Mouse (Mus musculus) layer of hippocampus, adult 8-10 months (tissue): Measurements from ENCODE around the gene Cpxm1. TPM values are rescaled to one million over a fixed set of nuclear protein-coding genes. Genes with fewer than 3 reads are reported as not detected.

Source experiments
- DNase-seq, 2 experiments: peaks; one replicate each; pipeline ENCODE4 v3.0.0; 2022; ENCODE audit warnings: low spot score in 2 of 2
- total RNA-seq, 4 experiments: library from RNA; stranded (reverse); gene quantifications; 2 replicates each; pipeline ENCODE4 v1.2.4; 2022

The Cpxm1 gene
- total RNA-seq, result 1 to 10 TPM; 6.8 to 10.0 (median 7.5) TPM

DNA sequence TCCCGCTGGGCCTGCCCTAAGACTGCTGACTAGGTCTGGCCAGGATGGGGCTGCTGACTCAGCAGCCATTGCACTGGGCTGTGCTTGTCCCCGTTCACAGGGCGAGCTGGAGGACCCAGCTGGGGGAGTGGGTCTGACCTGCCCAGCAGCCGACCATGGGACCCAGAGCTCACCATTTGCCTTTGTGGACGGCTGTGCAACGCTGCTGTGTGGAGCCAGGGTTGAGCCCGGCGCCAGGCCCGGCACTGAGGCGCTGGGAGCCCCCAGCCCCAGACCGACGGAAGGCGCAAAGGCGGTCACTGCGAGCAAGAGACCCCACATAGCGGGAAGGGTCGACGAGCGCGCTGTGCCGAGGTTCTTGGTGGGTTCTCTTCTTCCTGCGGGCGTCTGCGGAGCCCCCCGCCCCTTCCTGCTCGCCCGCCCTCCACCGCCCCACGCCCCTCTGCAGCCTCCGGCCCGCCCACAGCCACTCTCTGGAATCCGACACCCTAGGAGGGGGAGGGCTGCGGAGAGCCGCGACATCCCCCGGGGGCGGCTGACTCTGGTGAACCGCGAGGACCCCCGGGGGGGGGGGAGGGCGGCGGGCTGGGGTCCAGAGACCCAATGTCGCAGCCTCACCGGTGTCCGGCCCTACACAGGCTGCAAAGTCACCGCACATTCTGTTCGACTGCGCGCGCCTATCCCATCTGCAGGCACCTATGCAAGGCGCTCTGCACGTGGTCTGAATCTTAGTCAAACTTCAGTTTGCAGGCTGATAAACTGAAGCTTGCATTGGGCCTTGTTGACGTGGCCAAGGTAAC is at the start of gene Cpxm1:
Gene Cpxm1 (minus strand): TSS at position 389 of the 800 bp plus-strand sequence.
- no peak for DNase-seq

DNA sequence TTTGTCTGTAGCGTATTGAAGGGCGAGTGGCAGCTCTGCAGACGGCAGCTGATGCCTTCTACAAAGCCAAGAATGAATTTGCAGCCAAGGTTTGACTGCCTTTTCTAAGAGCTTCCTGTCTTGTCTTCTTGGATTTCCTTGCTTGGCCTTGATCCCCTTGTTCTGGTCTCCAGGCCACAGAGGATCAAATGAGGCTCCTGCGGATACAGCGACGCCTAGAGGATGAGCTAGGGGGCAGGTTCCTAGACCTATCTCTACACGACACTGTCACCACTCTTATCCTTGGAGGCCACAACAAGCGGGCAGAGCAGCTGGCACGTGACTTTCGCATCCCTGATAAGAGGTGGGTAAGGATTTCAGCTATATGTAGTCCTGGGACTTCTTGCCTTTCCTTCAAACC is 44.8 kb upstream of the Cpxm1 start:
- no peak for DNase-seq

DNA sequence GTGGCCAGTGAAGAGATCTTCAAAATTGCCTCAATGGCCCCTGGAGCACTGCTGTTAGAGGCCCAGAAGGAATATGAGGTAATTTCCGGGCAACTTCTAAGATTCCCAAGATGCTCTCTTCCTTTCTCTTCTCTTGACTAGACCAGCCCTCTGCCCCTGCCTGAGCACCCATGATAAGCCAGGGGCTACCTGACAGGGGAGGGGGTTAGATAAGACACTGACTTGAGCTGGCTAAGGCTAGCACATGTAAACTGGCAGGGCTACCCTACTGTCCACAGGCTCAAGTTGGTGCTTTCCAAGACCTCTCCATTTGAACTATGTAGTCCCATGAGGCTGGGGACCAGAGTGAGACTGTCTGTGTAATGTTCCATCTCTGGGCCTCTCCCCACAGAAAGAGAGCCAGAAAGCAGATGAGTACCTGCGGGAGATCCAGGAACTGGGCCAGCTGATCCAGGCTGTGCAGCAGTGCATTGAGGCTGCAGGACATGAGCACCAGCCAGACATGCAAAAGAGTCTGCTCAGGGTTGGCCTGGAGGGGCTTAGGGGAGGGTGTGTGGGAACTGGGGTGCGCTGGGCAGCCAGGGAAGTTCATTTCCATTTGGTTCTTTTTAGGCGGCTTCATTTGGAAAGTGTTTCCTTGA is 42.6 kb upstream of the Cpxm1 start:
- DNase-seq, result no peak

DNA sequence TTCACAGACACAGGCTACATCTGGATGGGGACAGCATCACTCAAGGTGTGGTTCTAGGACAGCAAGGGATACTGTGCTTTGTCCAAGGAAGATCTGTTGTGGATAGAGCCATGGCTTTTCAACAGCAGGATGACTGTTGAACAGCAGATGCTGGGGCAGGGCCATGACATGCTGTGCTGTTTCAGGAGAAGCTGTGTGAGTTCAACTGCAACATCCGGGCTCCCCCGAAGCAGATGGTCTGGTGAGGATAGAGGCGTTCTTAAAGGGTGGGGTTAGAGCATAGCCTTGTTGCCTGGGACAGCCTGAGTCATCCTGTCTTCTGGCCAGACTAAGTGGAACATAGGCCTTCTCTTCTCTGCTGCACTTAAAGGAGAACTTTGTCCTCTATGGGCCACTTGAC is 41.5 kb upstream of the Cpxm1 start:
- DNase-seq, result no peak

DNA sequence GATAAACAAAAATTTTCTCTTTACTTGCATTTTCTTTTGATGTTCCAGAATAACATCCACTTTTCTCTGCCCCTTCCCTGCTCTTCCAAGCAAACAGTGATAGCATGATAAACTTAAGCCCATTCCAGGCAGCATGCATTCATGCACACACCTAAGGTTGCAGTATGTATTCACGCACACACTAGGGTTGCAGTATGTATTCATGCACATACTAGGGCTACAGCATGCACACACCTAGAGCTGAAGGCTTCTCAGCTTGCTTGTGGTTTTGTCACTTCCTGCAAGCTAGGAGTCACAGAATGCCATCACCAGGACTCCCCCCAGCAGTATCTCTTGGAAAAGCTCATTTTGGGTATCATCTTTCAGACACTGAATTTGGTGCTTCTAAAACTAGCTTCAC is 39.4 kb upstream of the Cpxm1 start:
- no peak for DNase-seq

DNA sequence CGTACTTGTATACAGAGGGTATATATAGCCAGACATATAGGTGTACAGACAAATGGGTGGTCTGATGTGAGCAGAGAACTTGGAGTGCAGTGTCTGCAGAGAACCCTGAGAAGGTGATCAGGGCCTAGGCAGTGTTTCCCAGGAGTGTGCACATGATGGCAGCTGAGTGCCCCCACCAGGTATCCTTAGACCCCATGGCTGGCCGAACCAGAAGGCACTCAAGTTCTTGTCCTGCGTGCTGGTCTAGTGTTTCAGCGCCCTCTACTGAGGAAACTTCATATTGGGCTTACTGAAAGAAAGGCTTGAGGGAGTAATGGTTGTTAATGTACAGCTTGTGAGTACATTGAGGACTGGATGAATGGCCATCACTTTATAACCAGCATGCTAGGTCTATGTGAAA is 35.8 kb upstream of the Cpxm1 start:
- no peak for DNase-seq

DNA sequence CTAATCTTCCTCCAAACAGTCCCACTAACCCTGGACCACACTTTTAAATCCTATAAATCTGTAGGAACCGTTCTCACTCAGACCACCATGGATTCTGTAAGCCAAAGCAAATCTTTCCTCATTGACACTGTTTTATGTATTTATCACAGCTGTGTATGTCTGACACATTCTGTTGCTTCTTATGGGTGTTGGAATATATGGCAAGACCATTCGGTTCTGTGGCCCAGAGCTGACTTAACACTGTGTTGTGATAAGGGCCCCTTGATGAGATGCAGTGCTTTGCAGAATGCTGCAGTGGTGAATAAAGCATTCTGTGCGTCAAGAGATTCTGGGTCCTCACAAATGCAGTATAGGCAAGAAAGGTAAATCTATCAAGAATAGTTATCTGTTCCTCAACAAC is 34.8 kb upstream of the Cpxm1 start:
- no peak for DNase-seq

DNA sequence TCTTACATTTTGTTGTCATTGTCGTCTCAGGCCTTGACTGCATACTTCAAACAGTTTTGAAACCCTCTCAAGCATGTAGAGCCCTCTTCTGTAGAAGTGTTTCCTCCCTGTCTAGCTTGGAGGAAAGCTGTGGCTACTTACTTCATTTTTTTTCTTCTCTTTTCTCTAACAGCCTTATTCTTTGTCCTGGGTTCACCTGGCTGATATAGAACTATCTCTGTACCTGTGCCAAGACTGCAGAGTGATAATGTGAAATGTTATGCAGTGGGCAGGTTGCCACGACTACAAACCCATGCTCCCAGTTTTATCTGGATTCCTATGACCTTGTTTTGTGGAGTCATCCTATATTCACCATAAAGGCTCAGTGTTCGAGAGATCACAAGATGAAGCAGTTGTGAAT is 33.1 kb upstream of the Cpxm1 start:
- no peak for DNase-seq

DNA sequence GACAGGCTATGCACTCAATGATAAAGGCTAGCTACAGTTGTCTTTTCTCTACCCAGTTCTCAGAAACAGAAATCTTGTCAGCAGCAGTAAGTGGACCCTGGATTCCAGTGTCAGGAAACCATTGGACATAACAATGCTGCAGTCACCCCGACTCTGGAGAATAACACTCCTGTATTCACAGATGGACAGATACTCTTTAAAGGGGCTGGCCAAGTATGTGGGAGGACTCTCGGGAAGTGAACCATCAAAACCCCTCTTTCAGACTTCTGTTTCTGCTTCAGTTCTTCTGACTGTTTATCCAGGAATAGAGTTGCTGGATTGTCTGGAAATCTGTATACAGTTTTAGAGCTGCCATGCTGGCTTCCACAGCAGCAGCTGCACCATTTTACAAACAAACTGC is 32.5 kb upstream of the Cpxm1 start:
- no peak for DNase-seq

DNA sequence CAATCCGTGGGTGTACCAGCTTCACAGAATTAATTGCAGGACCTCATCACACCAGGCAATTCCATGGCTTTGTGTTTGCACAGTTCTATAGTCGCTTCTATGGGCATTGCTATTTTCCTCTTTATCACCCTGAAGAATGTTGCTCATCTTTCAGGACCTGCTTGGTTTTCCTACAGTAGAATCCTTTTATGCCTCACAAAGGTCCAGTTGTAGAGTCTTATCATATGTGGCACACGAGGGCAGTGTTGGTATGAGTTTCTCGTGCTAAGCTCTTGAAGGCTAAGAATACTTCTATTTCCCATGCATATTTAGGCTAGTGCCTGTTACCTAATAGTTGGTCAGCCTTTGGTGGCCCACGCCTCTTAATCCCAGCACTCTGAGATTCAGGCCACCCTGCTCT is 27.7 kb upstream of the Cpxm1 start:
- no peak for DNase-seq

DNA sequence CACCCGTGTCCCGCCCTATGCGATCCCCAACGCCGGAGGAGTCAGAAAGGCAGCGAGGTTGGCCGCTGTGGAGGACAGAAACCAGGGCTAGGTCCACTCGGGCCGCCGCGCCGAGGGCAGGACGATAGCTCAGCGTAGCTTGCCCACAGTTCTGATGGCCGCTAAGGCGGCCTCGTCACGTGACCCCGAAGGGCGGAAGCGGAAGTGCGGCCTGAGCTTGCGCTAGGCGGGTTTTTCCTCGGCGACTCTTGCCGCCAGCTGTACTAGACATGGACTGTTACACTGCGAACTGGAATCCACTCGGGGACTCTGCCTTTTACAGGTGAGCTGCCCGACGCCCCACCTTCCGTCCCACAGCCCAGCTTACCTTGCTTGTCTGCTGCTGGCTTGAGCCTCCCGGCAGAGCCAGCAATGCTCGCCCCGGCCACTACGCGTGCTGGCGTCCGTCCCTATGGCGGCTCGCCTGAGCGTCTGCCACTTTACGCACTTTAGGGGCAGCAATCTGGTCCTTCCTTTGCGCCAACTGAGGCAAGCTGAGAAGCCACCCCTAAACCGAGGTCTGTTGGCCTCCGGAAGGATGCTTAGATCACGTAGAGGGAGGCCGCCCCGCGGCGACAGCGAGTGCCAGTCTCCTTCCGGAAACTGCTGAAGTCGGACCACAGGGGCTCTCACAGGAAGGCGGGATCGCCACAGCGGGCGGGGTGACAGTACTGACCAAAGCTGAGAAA is 26.9 kb upstream of the Cpxm1 start, which contains the start of the genes Vps16 and Pced1a:
Gene Vps16 (plus strand): TSS at position 214 of the 728 bp plus-strand sequence.
Gene Pced1a (minus strand): TSS at position 576 of the 728 bp plus-strand sequence.
- DNase-seq, result peak; percentile 88 to 92

DNA sequence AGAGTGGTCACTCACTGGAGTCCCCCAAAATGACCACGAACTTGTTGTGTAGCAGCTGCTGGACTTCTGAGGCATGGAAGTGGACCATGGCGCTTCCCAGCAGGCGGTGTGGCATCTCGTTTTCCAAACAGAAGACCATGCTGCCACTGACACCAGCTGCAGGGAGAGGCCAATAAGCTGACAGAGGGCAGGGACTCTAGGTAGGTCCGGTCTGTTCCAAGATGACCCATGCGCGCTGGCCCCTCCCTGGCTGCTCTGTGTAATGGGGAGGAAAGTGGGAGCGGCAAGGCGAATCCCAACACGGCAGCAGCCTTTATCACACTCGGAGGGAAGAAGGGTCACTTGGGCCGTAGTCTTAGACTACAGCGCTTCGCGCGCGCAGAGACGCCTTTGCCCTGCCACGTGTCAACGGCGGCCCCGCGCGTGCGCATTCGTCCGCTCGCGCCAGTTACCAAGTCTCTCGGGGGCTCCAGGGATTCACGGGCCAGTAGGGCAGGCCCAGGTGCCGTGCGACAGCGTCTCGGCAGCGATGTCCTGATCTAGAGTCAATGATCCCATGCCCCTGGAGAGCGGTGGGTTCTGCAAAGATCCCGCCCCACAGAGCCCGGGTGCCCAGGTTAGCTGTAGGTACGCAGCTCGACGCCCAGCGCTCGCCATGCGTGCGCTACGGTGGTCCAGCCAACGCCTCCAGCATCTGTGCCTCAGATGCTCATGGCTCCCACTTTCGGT is 26.2 kb upstream of the Cpxm1 start:
- peak; percentile 61 to 80 for DNase-seq

DNA sequence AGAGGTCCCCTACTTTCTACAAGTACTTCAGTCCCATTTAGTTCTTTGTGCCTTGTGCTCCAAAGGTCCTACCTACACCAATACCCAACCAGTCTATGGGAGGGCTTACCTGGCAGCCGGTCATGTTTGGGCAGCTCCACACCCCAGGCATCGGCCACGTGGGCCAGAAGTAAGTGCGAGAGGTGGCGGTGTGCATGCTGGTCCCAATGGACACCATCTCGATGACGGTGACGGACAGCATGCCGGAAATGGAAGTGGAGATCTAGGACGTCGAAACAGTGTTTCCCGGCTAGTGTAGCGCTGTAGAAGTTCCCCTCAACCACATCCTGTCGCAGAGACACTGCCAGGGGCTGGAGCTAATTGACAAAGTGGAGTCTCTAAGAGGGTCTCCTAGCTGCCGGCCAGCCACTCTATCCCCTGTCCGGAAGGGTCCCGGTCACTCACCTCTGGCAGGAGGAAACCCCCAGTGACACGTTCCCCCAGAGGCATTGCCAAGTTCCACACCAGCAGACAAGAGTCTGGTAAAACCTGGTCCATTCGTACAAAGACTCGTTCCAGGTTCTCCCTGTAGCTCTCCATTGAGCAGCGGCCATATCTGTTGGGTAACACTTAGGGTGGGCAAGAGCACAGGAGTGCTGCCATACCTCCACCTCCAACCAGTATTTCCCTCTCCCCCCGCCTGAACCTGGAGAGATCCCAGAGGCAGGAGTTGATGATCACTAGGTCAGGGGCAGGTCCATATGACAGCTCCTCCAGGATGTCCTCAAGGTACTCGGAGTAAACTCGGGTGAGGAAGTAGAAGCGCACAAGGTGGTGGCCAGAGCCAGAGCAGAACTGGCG is 24.6 kb upstream of the Cpxm1 start:
- no peak for DNase-seq

DNA sequence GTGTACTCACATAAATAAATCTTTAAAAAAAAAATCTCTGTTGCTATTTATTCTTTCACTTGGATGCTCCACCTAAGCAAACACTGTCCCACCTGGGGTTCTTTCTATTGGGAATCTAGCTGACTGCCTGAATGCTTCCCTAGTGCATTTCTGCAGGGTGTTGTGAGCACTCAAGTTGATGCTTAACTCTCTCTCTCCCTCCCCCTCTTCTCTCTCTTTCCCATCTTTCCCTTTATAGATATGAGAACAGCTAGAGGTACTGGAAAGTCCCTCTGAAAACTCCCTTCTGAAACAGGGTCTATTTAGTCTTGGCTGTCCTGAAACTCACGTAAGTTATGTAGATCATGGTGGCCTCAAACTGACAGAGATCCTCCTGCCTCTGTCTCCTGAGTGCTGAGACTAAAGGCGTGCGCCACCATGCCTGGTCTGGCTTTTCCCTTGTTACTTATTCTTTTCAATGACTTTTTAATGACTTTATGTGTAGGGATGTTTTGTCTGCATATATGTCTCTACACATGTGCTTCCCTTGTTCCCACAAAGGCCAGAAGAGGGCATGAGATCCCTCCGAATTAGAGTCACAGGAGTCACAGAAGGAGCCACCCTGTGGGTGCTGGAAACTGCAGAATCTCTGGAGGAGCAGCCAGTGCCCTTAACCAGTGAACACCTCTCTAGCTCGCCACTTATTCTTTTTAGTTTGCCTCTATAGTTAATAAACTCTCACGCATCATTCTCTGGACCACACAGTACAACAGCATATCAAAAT is 16.9 kb upstream of the Cpxm1 start:
- no peak for DNase-seq

DNA sequence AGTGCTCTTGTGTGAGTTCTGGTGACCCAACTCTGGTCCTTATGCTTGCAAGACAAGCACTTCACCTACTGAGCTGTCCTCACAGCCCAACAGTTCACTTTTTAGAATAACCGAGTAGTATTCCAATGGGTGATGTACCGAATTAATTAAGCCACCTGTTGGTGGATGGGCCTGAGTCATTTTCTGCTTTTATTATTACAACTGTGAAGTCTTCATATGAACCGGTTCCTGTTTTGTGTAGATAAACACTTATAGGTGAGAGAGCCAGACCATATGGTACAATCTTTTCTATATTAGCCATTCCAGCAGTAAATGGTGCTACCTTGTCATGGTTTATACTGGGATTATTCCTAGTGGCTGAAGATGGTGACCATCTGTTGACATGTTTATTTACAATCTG is 15.4 kb upstream of the Cpxm1 start:
- DNase-seq, result no peak

DNA sequence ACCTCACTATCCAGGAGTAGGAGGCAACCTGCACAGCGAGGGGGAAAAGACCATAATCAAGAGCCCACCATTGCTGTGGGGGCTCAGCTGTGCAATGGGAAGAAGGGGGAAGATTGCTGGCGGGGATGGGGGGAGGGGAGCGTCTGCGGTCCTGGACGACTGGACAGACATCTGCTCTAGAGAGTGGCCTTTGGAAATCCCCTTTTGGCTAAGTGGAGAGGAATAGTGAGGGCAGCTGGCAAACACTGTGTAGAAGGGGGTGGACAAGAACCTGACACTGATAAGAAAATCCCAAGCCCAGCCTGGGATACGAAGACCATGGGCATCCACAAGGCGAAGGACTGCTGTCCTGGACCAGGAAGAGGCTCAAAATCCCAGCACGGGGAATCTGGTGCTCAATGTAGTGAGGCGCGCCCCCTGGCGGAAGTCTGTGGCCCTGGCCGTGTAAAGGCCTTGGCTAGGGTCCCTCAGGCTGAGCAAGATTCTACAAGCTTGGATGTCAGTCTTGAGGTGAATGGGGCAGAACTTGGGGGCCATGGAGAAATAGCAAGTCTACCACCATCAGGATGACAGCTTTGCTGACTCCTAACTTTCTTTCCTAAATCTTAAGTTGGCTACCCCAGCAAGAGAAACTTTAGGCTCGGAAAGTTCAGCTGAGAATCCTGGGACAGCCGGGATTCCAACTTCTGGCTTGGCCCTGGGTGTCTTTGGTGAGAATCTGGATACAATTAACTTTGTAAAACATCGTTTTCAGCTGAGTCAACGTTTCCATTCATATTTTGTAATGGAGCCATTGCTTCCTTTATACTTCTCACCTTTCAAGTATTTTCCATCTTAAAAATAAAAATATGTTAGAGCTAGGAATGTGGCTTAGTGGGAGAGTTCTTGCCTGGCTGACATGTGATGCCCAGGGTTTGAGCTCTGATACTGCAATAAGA is 14.5 kb upstream of the Cpxm1 start:
- DNase-seq, result peak; percentile 53 to 83

DNA sequence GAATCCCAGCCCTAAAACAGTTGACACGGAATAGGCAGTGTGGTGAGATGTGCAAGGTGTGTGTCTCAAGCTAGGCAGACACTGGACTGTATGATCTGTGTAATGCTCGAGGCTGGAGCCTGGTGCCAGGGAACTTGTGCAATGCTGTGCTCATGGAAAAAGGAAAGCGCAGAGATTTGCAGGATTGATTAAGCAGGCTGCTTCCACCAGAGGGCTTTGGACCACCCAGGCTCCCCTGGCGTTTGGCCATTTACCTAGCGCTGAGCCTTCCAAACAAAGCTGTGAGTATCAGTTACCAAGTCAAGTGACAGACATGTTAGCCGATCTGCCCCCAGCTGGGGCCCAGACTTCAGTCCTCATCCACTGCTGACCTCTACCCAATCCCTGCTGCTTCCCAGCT is 10.8 kb upstream of the Cpxm1 start:
- no peak for DNase-seq

DNA sequence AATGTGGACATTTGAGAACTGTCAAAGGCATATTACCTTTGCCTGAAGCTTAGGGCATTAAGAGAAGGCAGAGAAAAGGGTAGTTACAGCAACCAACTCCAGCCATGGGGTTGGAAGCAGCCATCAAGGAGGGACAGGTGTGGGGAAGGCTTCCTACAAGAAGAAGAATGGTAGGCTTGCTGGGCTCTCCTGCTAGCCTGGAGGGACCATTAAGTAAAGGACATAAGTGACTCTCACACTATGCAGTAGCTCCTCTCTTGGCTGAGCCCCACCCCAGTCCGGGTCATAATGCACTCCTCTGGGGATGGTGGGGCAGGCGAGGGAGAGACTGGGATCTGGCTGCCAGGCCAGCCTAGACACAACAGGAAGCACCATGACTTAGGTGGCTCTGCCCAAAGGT is 8.8 kb upstream of the Cpxm1 start, which contains the start of gene Tmem239:
Gene Tmem239 (plus strand): TSS at position 301 of the 400 bp plus-strand sequence.
- DNase-seq, result no peak

DNA sequence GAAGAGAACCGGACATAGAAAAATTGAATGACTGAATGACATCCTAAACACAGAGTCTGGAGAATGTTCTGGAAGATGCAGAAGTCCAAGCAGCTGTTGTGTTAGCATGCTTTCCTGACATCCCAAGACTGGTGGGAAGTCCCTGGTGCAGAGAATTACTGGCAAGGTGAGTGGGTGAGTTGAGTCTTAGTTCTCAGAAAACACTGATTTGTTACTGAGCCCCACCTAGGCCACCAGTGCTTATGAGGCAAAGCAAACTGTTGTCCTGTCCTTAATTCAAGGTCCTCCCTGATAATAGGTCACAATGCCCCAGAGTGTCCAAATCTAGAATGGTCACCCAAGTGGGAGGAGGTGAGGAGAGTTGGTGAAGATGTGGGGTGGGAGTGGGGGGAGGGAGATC is 7.6 kb upstream of the Cpxm1 start, which contains the start of the genes Gm28372 and 1700020A23Rik:
Gene Gm28372 (plus strand): TSS at position 301 of the 400 bp plus-strand sequence.
Gene 1700020A23Rik (plus strand): TSS at position 321 of the 400 bp plus-strand sequence.
- no peak for DNase-seq
